ENCODE assay signal across 25 mouse cellular contexts in the genomic region with DNA sequence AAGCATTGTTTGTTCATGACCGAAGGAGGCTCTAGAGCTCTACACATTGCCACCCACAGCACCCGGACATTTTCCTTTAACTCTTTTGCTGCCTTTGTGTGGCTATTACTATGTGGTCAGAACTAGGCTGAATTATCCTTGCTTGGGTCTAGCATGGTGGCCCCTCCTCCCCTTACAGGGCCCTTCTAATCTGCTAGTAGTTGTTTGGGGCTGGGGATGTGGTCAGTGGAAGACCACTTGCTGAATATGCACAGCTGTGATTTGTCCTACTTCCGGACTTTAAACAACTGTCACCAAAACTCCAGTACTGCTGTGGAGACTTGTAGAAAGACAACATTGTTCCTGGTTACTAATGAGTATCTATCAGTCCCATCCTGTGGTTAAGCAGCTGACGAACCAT.
"Had no signal": no experiment of that assay in that cellular context is flagged by ENCODE, and none has a peak within 500 bp of the region (broad histone marks: within the 10 kb centered on the region; RNA-seq: fewer than 3 reads in every experiment).

No protein-coding gene starts in this region.

- H3K9me3 ChIP-seq: heart, embryonic 13.5 days; heart, embryonic 15.5 days; hindbrain, embryonic 13.5 days; hindbrain, embryonic 15.5 days; kidney, embryonic 15.5 days; limb, embryonic 13.5 days; limb, embryonic 15.5 days; liver, embryonic 12.5 days had no signal

- DNase-seq: gastrocnemius, postnatal 14 days; gastrocnemius, postnatal 36 days; heart, adult 11 months; heart, adult 2 months; heart, postnatal 14 days; heart, postnatal 36 days; kidney, adult 11 months; kidney, adult 2 months; kidney, adult 9 months; kidney, postnatal 14 days; kidney, postnatal 36 days; layer of hippocampus, adult 9-11 months; layer of hippocampus, postnatal 36 days; left cerebral cortex, postnatal 4 days had no signal

- H3K4me1 ChIP-seq: hindbrain, embryonic 15.5 days; limb, embryonic 13.5 days; limb, embryonic 15.5 days had no signal

- H3K4me2 ChIP-seq: heart, embryonic 11.5 days; heart, embryonic 13.5 days; heart, embryonic 15.5 days; hindbrain, embryonic 13.5 days; hindbrain, embryonic 15.5 days; kidney, embryonic 15.5 days; limb, embryonic 13.5 days; limb, embryonic 15.5 days; liver, embryonic 12.5 days had no signal

- H3K27me3 ChIP-seq: heart, embryonic 13.5 days; heart, embryonic 15.5 days; hindbrain, embryonic 13.5 days; hindbrain, embryonic 15.5 days; kidney, embryonic 15.5 days; limb, embryonic 13.5 days; limb, embryonic 15.5 days; liver, embryonic 12.5 days had no signal

- H3K4me3 ChIP-seq: heart, adult 2 months; heart, embryonic 13.5 days; heart, embryonic 15.5 days; hindbrain, embryonic 13.5 days; hindbrain, embryonic 15.5 days; kidney, embryonic 15.5 days; limb, embryonic 13.5 days; limb, embryonic 15.5 days; liver, embryonic 12.5 days had no signal

- ATAC-seq: hindbrain, postnatal 0 days; liver, embryonic 12.5 days had no signal

- H3K9ac ChIP-seq: heart, embryonic 13.5 days; heart, embryonic 15.5 days; hindbrain, embryonic 13.5 days; hindbrain, embryonic 15.5 days; kidney, embryonic 15.5 days; limb, embryonic 13.5 days; limb, embryonic 15.5 days; liver, embryonic 12.5 days had no signal

- H3K27ac ChIP-seq: heart, adult 2 months; heart, embryonic 13.5 days; heart, embryonic 15.5 days; hindbrain, embryonic 13.5 days; hindbrain, embryonic 15.5 days; hindbrain, postnatal 0 days; kidney, embryonic 15.5 days; kidney, postnatal 0 days; limb, embryonic 13.5 days; limb, embryonic 15.5 days; liver, embryonic 12.5 days had no signal
